Mouse (Mus musculus) liver, adult (tissue): Measurements from ENCODE around the gene Olfr319.

Experiments used
- GATA4 ChIP-seq: IDR thresholded peaks from 2 replicates; pipeline ENCODE4 v1.6.1; 2014; ENCODE audit warnings: mild to moderate bottlenecking, low read length; ENCODE audit not compliant: insufficient replicate concordance

Gene Olfr319

DNA sequence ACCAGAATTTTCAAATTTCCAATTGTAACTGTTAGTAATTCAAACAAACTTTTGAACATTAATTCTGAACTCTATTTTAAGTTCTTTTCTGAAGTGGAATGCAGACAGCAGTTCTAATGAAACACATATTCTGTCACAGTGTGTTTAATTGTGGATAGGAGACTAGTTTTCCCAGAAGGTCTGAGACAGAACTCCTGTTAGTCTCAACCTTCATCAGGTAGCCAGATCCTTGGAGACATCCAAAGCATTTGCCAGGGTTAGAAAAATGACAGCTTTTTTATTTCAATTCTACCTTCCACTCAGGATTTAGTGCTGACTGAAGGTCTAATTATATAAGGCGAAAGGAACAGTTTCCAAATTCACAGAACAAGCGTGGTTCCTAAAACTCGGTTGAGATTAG, at the start of gene Olfr319:
TSS of gene Olfr319 (plus strand) at position 301 of the 400 bp plus-strand sequence.
- no peak for TF ChIP-seq GATA4

GRCm38 (mm10) chr11:58655151-58655550, 43.8 kb upstream of the Olfr319 start:
- TF ChIP-seq GATA4 = no peak

DNA sequence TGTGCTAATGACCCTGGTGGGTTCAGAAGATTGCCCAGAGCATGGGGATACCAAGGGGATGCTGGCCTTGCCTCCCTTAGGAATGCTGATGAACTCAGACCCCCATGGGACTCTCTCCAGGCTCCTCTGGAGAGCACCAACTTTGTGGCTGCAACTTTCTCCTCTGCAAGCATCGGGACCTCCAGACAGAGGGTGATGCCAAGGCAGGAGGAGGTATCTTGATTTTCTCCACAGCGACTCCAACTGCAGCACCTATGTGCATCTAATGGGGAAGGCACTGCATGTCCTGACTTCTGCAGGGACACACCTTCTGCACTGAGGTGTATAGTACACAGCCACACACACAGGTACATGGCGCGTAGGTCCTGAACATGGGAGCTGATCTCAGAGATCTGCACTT, 40.4 kb upstream of the Olfr319 start, which contains the start of gene Olfr322:
TSS of gene Olfr322 (plus strand) at position 187 of the 400 bp plus-strand sequence.
- TF ChIP-seq GATA4 = no peak

DNA sequence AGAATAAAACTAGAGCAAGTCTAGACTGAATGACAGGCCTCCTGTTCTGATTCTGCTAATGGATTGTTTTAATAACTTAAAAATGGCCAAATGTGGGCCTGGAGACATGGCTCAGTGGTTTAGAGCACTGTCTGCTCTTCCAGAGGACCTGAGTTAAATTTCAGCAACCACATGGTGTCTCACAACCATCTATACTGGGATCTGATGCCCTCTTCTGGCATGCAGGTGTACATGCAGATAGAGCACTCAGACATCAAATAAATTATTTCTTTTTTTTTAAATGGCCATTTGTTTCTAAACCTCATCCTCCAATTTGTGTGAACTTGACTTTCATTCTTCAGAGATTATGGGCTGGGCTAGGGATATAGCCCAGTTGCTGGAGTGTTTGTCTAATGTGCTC, 29.7 kb upstream of the Olfr319 start:
- TF ChIP-seq GATA4 = no peak

GRCm38 (mm10) chr11:58671825-58672224, 27.1 kb upstream of the Olfr319 start:
- no peak for TF ChIP-seq GATA4

GRCm38 (mm10) chr11:58680799-58681198, 18.2 kb upstream of the Olfr319 start, which contains the start of gene Olfr320:
Gene Olfr320, plus strand, starts transcription at chr11:58681099.
- TF ChIP-seq GATA4 = no peak

DNA sequence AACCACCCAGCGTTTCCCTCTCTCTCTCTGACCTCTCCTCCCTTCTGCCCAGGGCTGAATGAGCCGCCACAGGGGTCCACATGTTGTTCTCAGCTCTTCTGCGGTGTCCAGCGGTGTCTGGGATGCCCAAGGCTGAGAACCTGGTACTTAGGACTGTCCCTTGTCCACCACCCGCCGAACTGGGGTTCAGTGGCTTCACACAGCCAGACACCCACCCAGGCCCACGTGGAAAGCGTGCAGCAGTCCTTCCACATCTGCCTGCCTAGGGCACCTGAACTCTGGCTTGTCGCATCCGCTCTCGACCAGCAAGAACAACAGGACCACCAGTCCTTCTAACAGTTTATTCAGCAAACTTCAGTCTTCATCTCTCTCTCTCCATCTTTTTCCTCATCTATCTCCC, 10.1 kb downstream of the Olfr319 start:
- no peak for TF ChIP-seq GATA4

DNA sequence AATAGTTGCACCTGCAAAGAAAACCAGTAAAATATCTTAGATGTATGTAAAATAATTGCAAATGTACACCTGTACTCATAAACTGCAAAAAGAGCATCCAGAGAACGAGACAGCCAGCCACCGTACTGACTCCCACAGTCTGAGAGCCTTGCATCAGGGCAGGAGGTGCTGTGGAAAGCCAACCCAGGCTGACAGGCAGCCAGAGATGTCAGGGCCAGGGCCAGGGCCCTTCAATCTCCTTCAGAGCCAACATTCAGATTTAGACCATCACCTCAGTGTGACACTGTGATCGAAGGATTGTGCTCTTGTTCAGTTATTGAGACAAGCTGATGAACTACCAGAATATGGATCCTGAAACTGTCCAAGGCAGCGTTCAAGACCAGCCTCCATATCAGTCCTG, 20.7 kb downstream of the Olfr319 start:
- no peak for TF ChIP-seq GATA4

GRCm38 (mm10) chr11:58723914-58724313, 25.0 kb downstream of the Olfr319 start, which contains the start of gene Olfr318:
Gene Olfr318, minus strand, starts transcription at chr11:58724014.
- TF ChIP-seq GATA4 = no peak

DNA sequence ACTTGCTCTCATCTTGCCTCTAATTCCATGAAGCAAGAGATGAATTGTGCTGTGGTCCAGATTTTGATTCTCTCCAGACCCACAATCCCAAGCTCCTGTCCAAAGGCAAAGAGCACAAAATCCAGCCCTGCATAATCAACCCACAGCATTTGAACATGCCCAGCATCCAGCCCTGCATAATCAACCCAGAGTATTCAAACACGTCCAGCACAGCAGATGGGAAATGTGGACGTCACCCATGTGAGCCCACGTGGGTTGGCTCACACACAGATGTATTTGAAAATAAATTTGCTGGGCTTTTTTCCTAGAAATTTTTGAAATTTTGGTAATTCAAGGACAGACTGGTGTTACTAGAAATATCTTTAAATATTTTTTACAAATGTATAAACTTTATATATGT, 34.4 kb downstream of the Olfr319 start:
- TF ChIP-seq GATA4 = no peak

DNA sequence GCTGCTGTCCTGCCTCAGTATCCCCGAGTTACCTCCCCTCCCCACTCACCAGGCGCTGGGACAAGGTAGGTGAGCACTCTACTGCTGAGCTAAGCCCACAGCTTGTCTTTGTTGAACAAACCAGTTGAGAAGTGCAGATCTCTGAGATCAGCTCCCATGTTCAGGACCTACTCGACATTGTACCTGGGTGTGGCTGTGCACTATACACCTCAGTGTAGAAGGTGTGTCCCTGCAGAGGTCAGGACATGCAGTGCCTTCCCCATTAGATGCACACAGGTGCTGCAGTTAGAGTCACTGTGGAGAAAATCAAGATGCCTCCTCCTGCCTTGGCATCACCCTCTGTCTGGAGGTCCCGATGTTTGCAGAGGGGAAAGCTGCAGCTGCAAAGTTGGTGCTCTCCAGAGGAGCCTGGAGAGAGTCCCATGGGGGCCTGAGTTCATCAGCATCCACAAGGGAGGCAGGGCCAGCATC, 39.9 kb downstream of the Olfr319 start, which contains the start of gene Olfr317:
TSS of gene Olfr317 (minus strand) at position 421 of the 471 bp plus-strand sequence.
- TF ChIP-seq GATA4 = no peak

GRCm38 (mm10) chr11:58752434-58752833, 53.5 kb downstream of the Olfr319 start, which contains the start of gene Olfr316:
Gene Olfr316, plus strand, starts transcription at chr11:58752734.
- no peak for TF ChIP-seq GATA4
